Mouse (Mus musculus) layer of hippocampus, adult 9-11 months (tissue): ENCODE measurements around the gene Adamtsl5.

Experiments
- DNase-seq: peaks from one replicate; pipeline ENCODE4 v3.0.0; 2022

The Adamtsl5 gene

DNA sequence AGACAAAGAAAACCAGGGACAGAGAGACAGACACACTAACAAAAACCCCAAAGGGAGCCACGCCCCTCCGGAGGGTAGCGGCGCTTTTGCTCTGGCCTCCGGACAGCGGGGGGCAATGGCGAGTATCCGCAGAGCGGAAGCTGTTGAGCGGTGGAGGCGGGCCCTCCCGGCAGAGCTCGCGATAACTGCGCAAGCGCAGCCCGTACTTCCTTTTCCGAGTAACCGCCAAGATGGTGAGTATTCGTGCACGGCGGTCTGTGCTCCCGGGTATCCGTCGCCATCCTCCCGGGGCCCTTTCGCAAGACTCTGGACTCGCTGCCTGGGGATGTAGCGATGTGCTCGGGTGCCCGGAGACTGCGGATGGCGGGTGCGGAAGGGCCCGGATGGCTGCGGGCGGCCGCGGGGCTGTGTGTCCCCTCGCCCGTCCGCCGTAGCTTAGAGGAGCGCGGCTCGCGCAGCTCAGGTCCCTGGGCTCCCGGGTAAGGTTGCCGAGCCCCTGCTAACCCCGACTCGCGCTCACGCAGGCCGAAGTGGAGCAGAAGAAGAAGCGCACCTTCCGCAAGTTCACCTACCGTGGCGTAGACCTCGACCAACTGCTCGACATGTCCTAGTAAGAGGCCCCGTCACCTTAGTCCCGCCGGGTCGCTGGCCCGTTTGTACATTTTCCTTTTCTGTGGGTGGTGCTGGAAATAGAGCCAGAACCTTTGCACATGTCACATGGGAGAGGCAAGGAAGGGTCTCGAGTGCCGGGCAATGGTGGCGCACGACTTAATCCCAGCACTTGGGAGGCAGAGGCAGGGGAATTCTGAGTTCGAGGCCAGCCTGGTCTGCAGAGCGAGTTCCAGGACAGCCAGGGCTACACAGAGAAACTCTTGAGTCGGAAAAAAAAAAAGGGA, 55.7 kb downstream of the Adamtsl5 start, which contains the start of gene Rps15:
Gene Rps15 (plus strand): TSS at position 203 of the 896 bp plus-strand sequence.
- peak; percentile 94 for DNase-seq
